Comparison of ENCODE assay signal across 9 mouse cellular contexts in the genomic region with DNA sequence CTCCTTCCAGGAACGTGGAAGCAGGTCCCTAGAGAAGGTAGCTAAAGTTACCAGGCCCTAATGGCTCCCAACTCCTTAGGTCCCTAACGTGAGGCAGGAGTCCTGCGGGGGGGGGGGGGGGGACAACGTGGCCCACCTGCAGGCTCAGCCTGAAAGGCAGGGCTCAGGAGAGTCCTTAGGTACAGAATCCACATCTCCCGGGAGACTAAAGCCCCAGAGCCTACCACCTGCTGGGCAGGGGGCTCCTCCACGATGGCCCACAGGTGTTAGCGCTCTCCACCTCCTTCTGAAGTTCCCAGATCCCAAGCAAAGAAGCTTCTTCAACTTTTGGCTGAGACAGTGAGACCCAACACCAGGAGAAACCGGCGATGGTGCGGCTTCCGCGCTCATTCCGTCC. TPM values are rescaled to one million over a fixed set of nuclear protein-coding genes. Genes with fewer than 3 reads are reported as not detected.
DNase-seq lines count a peak whose midpoint lies in the region; ATAC-seq and TF ChIP-seq lines count a peak whose summit lies in the region.
"Had no signal": no experiment of that assay in that cellular context is flagged by ENCODE, and none has a peak within 500 bp of the region (broad histone marks: within the 10 kb centered on the region; RNA-seq: fewer than 3 reads in every experiment).

No protein-coding gene starts in this region.

- TF ChIP-seq POLR2A in limb, embryonic 14.5 days (IDR thresholded peaks at IDR 0.05; ENCODE audit: borderline replicate concordance, extremely low read depth, insufficient read depth, insufficient read length) = no peak

- ATAC-seq in lung, embryonic 16.5 days (ENCODE audit: low read depth) = no peak
- no peak for ATAC-seq in forebrain, embryonic 12.5 days (ENCODE audit: low FRiP score)
- no peak for ATAC-seq in limb, embryonic 14.5 days (ENCODE audit: low FRiP score, low read depth)
- ATAC-seq in stomach, embryonic 14.5 days (ENCODE audit: insufficient number of reproducible peaks, insufficient read depth, low FRiP score, low read depth) = no peak

- WGBS in lung, embryonic 16.5 days = 2% methylated on average over 13 of the region's 13 CpGs
- WGBS in forebrain, embryonic 12.5 days = under 1% methylated on average over 13 of the region's 13 CpGs
- 0% methylated on average over 11 of the region's 13 CpGs for WGBS in limb, embryonic 14.5 days
- WGBS in stomach, embryonic 14.5 days = 0% methylated on average over 13 of the region's 13 CpGs

- peak overlapping the region; percentile 82 for H3K9ac ChIP-seq in lung, embryonic 16.5 days (ENCODE audit: low read length)
- peak overlapping the region; percentile 68 for H3K9ac ChIP-seq in forebrain, embryonic 12.5 days
- H3K9ac ChIP-seq in limb, embryonic 14.5 days (ENCODE audit: low read depth, low read length, severe bottlenecking) = 0 out of 2 replicates have a peak overlapping the region, but pooled peaks have one; percentile 12
- H3K9ac ChIP-seq in stomach, embryonic 14.5 days (replicated peaks; ENCODE audit: low read depth, low read length) = peak overlapping the region; percentile 71; the same call in 1 of the 2 replicates

- H3K4me3 ChIP-seq in lung, embryonic 16.5 days (ENCODE audit: low read length) = peak overlapping the region; percentile 77
- H3K4me3 ChIP-seq in forebrain, embryonic 12.5 days (replicated peaks) = peak overlapping the region; percentile 65
- peak overlapping the region; percentile 65 for H3K4me3 ChIP-seq in limb, embryonic 14.5 days (replicated peaks; ENCODE audit: low read length)
- peak overlapping the region; percentile 76 for H3K4me3 ChIP-seq in stomach, embryonic 14.5 days (ENCODE audit: low read depth, low read length)

- H3K9me3 ChIP-seq in lung, embryonic 16.5 days (ENCODE audit: control insufficient read depth, low read length) = no peaks in the 10 kb centered on the region
- H3K9me3 ChIP-seq in forebrain, embryonic 12.5 days = no peaks in the 10 kb centered on the region
- H3K9me3 ChIP-seq in limb, embryonic 14.5 days (ENCODE audit: control insufficient read depth, low read length) = no peaks in the 10 kb centered on the region
- no peaks in the 10 kb centered on the region for H3K9me3 ChIP-seq in stomach, embryonic 14.5 days (ENCODE audit: control insufficient read depth, low read depth, low read length)

- peak overlapping the region; percentile 73 for H3K4me2 ChIP-seq in lung, embryonic 16.5 days (ENCODE audit: low read depth, low read length)
- H3K4me2 ChIP-seq in forebrain, embryonic 12.5 days = peak overlapping the region; percentile 99
- H3K4me2 ChIP-seq in limb, embryonic 14.5 days (replicated peaks; ENCODE audit: low read depth, low read length, severe bottlenecking) = peak overlapping the region; percentile 99
- peak overlapping the region; percentile 96 for H3K4me2 ChIP-seq in stomach, embryonic 14.5 days (replicated peaks; ENCODE audit: low read depth, low read length)

- DNase-seq in lung, adult 18-20 months = no peak
- no peak for DNase-seq in limb, embryonic 14.5 days (ENCODE audit: low spot score)
- no peak for DNase-seq in urinary bladder, postnatal 25 days (ENCODE audit: low spot score)
- DNase-seq in urinary bladder, adult 18-20 months (ENCODE audit: low spot score in 2 of 2) = no peak
- DNase-seq in ovary, postnatal 10 days (ENCODE audit: low spot score) = no peak
- DNase-seq: thymus, postnatal 25 days had no signal

- peaks cover 50% of the 10 kb centered on the region for H3K4me1 ChIP-seq in lung, embryonic 16.5 days (replicated peaks; ENCODE audit: control insufficient read depth, insufficient read depth, low read length)
- peaks cover 50% of the 10 kb centered on the region for H3K4me1 ChIP-seq in forebrain, embryonic 12.5 days
- H3K4me1 ChIP-seq in limb, embryonic 14.5 days (ENCODE audit: control insufficient read depth, insufficient read depth, low read length) = peaks cover 27% of the 10 kb centered on the region
- peaks cover 52% of the 10 kb centered on the region for H3K4me1 ChIP-seq in stomach, embryonic 14.5 days (ENCODE audit: control insufficient read depth, insufficient read depth, low read length)

- H3K27ac ChIP-seq in lung, embryonic 16.5 days (ENCODE audit: low read length) = peak overlapping the region; percentile 86
- H3K27ac ChIP-seq in forebrain, embryonic 12.5 days = no peak overlapping the region
- no peak overlapping the region for H3K27ac ChIP-seq in limb, embryonic 14.5 days (replicated peaks; ENCODE audit: low read depth, low read length)
- peak overlapping the region; percentile 81; the same call in 1 of the 2 replicates for H3K27ac ChIP-seq in stomach, embryonic 14.5 days (ENCODE audit: low read length)

- H3K27me3 ChIP-seq in lung, embryonic 16.5 days (ENCODE audit: control insufficient read depth, insufficient read depth, low read depth, low read length) = peaks cover 5% of the 10 kb centered on the region; the same call in 1 of the 2 replicates
- peaks cover 53% of the 10 kb centered on the region for H3K27me3 ChIP-seq in forebrain, embryonic 12.5 days
- H3K27me3 ChIP-seq in limb, embryonic 14.5 days (ENCODE audit: control insufficient read depth, insufficient read depth, low read length) = peaks cover 22% of the 10 kb centered on the region
- H3K27me3 ChIP-seq in stomach, embryonic 14.5 days (ENCODE audit: control insufficient read depth, insufficient read depth, low read length) = no peaks in the 10 kb centered on the region

- H3K36me3 ChIP-seq in lung, embryonic 16.5 days (ENCODE audit: control insufficient read depth, insufficient read depth, low read length) = no peaks in the 10 kb centered on the region
- no peaks in the 10 kb centered on the region for H3K36me3 ChIP-seq in forebrain, embryonic 12.5 days (replicated peaks)
- no peaks in the 10 kb centered on the region for H3K36me3 ChIP-seq in limb, embryonic 14.5 days (ENCODE audit: control insufficient read depth, insufficient read depth, low read length)
- H3K36me3 ChIP-seq in stomach, embryonic 14.5 days (ENCODE audit: control insufficient read depth, insufficient read depth, low read length) = peaks cover 4% of the 10 kb centered on the region; the same call in 1 of the 2 replicates

RNA-seq across cellular contexts. Expression of gene Lama5, which starts 1.0 kb away (rescaled TPM):
- 102 and 112 TPM in 2 replicates for polyA plus RNA-seq in lung, embryonic 16.5 days (2015; fragmentation: Nextera tagmentation; extraction: Ambion mirVana)
- polyA plus RNA-seq in forebrain, embryonic 12.5 days (2016; fragmentation: Nextera tagmentation; extraction: Ambion mirVana) = 4.9 and 5.1 TPM in 2 replicates
- polyA plus RNA-seq in limb, embryonic 14.5 days (2012; rRNA removed) = 47.3 and 56.7 TPM in 2 replicates
- polyA plus RNA-seq in limb, embryonic 14.5 days (2014; fragmentation: Nextera tagmentation; extraction: Ambion mirVana) = 30.4 and 31.2 TPM in 2 replicates
- polyA plus RNA-seq in stomach, embryonic 14.5 days (2014; fragmentation: Nextera tagmentation; extraction: Ambion mirVana) = 64.0 and 70.9 TPM in 2 replicates

RNA-seq across cellular contexts. Expression of gene Rps21, which starts 32.5 kb away (rescaled TPM):
- 455 and 526 TPM in 2 replicates for polyA plus RNA-seq in lung, embryonic 16.5 days (2015; fragmentation: Nextera tagmentation; extraction: Ambion mirVana)
- 464 and 488 TPM in 2 replicates for polyA plus RNA-seq in forebrain, embryonic 12.5 days (2016; fragmentation: Nextera tagmentation; extraction: Ambion mirVana)
- polyA plus RNA-seq in limb, embryonic 14.5 days (2012; rRNA removed) = 3,975 and 4,219 TPM in 2 replicates
- polyA plus RNA-seq in limb, embryonic 14.5 days (2014; fragmentation: Nextera tagmentation; extraction: Ambion mirVana) = 716 and 729 TPM in 2 replicates
- polyA plus RNA-seq in stomach, embryonic 14.5 days (2014; fragmentation: Nextera tagmentation; extraction: Ambion mirVana) = 734 and 745 TPM in 2 replicates

RNA-seq across cellular contexts. Expression of gene Cables2, which starts 48.7 kb away (rescaled TPM):
- 6.3 and 8.4 TPM in 2 replicates for polyA plus RNA-seq in lung, embryonic 16.5 days (2015; fragmentation: Nextera tagmentation; extraction: Ambion mirVana)
- 17.7 and 20.8 TPM in 2 replicates for polyA plus RNA-seq in forebrain, embryonic 12.5 days (2016; fragmentation: Nextera tagmentation; extraction: Ambion mirVana)
- polyA plus RNA-seq in limb, embryonic 14.5 days (2012; rRNA removed) = 37.7 and 45.8 TPM in 2 replicates
- polyA plus RNA-seq in limb, embryonic 14.5 days (2014; fragmentation: Nextera tagmentation; extraction: Ambion mirVana) = 22.5 and 23.4 TPM in 2 replicates
- polyA plus RNA-seq in stomach, embryonic 14.5 days (2014; fragmentation: Nextera tagmentation; extraction: Ambion mirVana) = 15.5 and 20.4 TPM in 2 replicates

RNA-seq across cellular contexts. Expression of gene Adrm1, which starts 53.4 kb away (rescaled TPM):
- polyA plus RNA-seq in lung, embryonic 16.5 days (2015; fragmentation: Nextera tagmentation; extraction: Ambion mirVana) = 162 and 173 TPM in 2 replicates
- polyA plus RNA-seq in forebrain, embryonic 12.5 days (2016; fragmentation: Nextera tagmentation; extraction: Ambion mirVana) = 213 and 225 TPM in 2 replicates
- 115 and 147 TPM in 2 replicates for polyA plus RNA-seq in limb, embryonic 14.5 days (2012; rRNA removed)
- 135 and 147 TPM in 2 replicates for polyA plus RNA-seq in limb, embryonic 14.5 days (2014; fragmentation: Nextera tagmentation; extraction: Ambion mirVana)
- polyA plus RNA-seq in stomach, embryonic 14.5 days (2014; fragmentation: Nextera tagmentation; extraction: Ambion mirVana) = 134 and 138 TPM in 2 replicates

Comparison
In these comparisons a context has a peak if more than half of its experiments do, and no peak if none do; other contexts are left out.
1. H3K27ac ChIP-seq: peak in lung, embryonic 16.5 days (single experiment) and stomach, embryonic 14.5 days (single experiment); none in forebrain, embryonic 12.5 days (single experiment) and limb, embryonic 14.5 days (single experiment).
2. H3K9ac ChIP-seq: peak in every context shown above with its lines; median percentile 82 in lung, embryonic 16.5 days; 71 in stomach, embryonic 14.5 days; 68 in forebrain, embryonic 12.5 days; 12 in limb, embryonic 14.5 days.
3. Peak in every context shown above with its lines, with median percentiles within 50 percentile points of each other: H3K4me2 ChIP-seq and H3K4me3 ChIP-seq.